Mouse (Mus musculus) liver, embryonic 14.5 days (tissue): Measurements from ENCODE around the gene Med26.

Source experiments
- CTCF ChIP-seq: IDR thresholded peaks from 2 replicates; pipeline ENCODE4 v1.5.1; 2016; ENCODE audit warnings: antibody characterized with exemption, low read depth, control low read depth
- EP300 ChIP-seq: IDR thresholded peaks from 2 replicates; pipeline ENCODE4 v1.6.1; 2016; ENCODE audit warnings: antibody characterized with exemption, low read depth

DNA sequence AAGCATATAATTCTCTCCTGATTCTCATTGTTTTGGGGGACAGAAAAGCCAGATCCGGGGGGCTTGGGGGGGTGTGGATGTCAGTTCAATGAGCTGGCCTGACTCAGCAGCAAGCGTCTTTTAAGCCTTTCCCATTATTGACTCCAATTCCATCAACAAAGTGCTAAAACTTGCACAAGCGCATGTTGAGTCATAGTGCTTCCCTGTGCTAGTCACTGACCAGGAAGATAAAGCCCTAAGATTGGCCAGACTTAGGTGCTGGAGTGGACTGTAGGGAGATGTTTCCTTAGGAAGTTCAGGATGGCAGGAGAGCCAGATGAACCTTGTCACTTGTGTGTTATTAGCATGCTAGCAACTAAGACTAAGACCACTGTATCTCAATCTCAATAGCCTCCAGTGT is 13.2 kb downstream of the Med26 start:
- TF ChIP-seq CTCF (no peak), EP300 (no peak)
